Mouse (Mus musculus) gastrocnemius, postnatal 10 days (tissue): ENCODE data around the gene Alpi. TPM values are rescaled to one million over a fixed set of nuclear protein-coding genes. Genes with fewer than 3 reads are reported as not detected.

Source experiments
- DNase-seq: peaks from one replicate; pipeline ENCODE4 v3.0.0; 2021; ENCODE audit warnings: mixed read lengths
- total RNA-seq, 2 experiments: library from RNA; stranded (reverse); gene quantifications; 2 replicates each; pipeline ENCODE4 v1.2.3; 2021

Alpi gene
- total RNA-seq, 2 experiments from 2014 or later, result not detected

DNA sequence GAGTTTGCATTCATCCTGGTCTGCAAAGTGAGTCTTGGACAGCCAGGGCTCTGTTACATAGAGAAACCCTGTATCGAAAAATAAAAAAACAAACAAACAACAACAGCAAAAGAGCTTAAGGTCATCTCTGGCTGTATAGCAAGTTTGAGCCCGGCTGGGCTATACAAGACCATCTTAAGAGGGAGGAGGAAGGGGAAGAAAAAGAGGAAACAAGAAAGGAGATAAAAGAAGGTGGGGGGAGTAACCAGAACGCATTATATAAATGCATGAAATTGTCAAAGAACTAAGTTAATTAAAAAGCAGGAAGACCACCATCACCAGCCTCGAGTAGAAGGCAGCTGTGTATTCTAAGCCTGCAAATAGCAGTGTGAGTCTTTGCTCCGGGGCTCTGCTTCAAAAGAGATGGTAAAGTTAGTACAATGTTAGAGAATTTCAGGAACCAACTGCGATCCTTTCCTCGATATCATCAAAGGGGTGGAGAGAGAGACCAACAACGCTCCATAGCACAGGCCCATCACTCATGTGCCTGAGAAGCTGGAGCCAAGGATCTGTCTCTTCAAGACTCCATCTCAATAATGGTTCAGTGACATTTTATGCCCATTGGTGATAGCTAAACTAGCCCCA, 42.3 kb downstream of the Alpi start:
- no peak for DNase-seq

DNA sequence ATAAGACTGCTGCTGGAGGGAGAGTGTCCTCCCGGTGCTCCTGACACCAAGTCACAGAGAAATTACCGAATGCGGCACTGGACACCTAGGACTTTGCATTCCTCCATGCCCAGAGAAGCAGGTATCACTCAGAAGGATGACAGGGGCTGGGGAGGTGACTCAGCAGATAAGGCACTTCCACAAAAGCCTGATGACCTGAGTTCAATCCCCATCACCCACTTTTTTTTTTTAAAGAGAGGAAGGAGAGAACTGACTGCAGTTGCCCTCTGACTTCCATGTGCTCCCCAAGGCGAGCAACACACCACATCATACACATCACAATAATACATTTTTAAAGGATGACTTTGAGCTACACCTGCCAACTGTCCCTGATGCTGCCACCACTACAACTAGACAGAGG, 44.3 kb downstream of the Alpi start:
- no peak for DNase-seq

- no peak for DNase-seq
These were observed 50.0 kb downstream of the Alpi start for GRCm38 (mm10) chr1:87051369-87051768.

- DNase-seq, result no peak
These were observed 50.7 kb downstream of the Alpi start for GRCm38 (mm10) chr1:87050700-87051099.

GRCm38 (mm10) chr1:87050072-87050471, 51.3 kb downstream of the Alpi start:
- no peak for DNase-seq

Other genes with a start within 250 kb of the Alpi start
- not detected for gene Alppl2, start 11.7 kb downstream of the Alpi start, total RNA-seq
- not detected for gene Akp3, start 23.4 kb upstream of the Alpi start, total RNA-seq
- gene Ecel1, start 54.9 kb upstream of the Alpi start, total RNA-seq, result under 1 TPM in 1 of 2 experiments, not detected in 1; 0.09 TPM
- gene Prss56, start 81.7 kb upstream of the Alpi start, total RNA-seq, result not detected
- gene Chrnd, start 89.0 kb upstream of the Alpi start, total RNA-seq, result 1 to 10 TPM; 8.0 to 8.2 TPM
- 1 to 10 TPM; 3.0 to 3.5 TPM for gene Chrng, start 103.1 kb upstream of the Alpi start, total RNA-seq
- gene Eif4e2, start 112.3 kb upstream of the Alpi start, total RNA-seq, result 10 to 100 TPM; 66.3 to 70.8 TPM
- gene Efhd1, start 162.8 kb upstream of the Alpi start, total RNA-seq, result 10 to 100 TPM; 14.8 to 16.2 TPM
- 10 to 100 TPM; 41.6 to 47.5 TPM for gene Gigyf2, start 225.4 kb upstream of the Alpi start, total RNA-seq